Mouse (Mus musculus): ENCODE data around the gene Ube2j2.

Ube2j2 gene

GRCm38 (mm10) chr4:155963106-155963505 lies 19.5 kb downstream of the Ube2j2 start:
- DNase-seq (ENCODE audit: low spot score in 2 of 2), result no peak

- DNase-seq (ENCODE audit: low spot score in 2 of 2), result no peak
Measured at GRCm38 (mm10) chr4:155964396-155964795, 20.8 kb downstream of the Ube2j2 start.

GRCm38 (mm10) chr4:155969043-155969653 lies 25.5 kb downstream of the Ube2j2 start:
- DNase-seq (ENCODE audit: low spot score in 2 of 2), result no peak

GRCm38 (mm10) chr4:155970286-155970685 lies 26.7 kb downstream of the Ube2j2 start:
- DNase-seq (ENCODE audit: low spot score in 2 of 2), result no peak

DNA sequence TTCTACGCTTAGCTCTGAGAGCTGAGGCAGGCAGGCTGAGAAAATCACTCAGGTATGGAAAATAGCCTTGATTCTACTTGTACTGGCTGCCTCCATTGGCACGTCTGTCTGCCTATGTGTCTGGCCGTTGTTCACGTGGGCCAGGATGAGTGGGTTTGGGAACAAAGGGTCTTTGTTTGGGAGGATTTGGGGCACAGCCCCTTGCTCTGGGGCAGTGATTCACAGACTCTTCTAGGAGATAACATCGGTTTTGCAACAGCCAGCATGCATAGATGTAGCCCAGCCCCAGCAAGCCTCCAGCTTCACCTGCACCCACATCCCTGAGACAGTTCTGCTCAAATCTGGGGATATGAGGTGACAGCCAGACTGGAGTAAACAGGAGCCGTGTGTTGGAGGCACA lies 29.0 kb downstream of the Ube2j2 start:
- no peak for DNase-seq (ENCODE audit: low spot score in 2 of 2)

- no peak for DNase-seq (ENCODE audit: low spot score in 2 of 2)
Measured at GRCm38 (mm10) chr4:155973239-155973638, 29.6 kb downstream of the Ube2j2 start.

- DNase-seq (ENCODE audit: low spot score in 2 of 2), result no peak
Measured at GRCm38 (mm10) chr4:155981436-155982082, 37.9 kb downstream of the Ube2j2 start.

- no peak for DNase-seq (ENCODE audit: low spot score in 2 of 2)
Measured at GRCm38 (mm10) chr4:155983788-155984187, 40.2 kb downstream of the Ube2j2 start.

- no peak for DNase-seq (ENCODE audit: low spot score in 2 of 2)
Measured at GRCm38 (mm10) chr4:155991211-155991907, 47.7 kb downstream of the Ube2j2 start.

DNA sequence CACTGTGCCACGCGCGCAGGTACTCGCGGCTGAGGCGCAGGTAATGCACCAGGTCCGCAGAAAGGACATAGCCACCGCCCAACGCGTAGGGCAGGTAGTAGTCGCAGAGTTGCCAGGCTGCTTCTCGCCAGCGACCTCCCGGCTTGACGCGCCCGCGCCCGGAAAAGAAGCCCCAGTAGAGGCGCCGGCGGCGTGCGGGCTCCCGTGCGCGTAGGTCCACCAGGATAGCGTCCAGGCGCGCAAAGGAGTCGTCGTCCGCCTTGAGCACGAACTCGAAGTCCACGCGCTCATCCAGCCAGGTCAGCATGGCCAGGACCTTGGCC lies 48.2 kb downstream of the Ube2j2 start:
- no peak for DNase-seq (ENCODE audit: low spot score in 2 of 2)

DNA sequence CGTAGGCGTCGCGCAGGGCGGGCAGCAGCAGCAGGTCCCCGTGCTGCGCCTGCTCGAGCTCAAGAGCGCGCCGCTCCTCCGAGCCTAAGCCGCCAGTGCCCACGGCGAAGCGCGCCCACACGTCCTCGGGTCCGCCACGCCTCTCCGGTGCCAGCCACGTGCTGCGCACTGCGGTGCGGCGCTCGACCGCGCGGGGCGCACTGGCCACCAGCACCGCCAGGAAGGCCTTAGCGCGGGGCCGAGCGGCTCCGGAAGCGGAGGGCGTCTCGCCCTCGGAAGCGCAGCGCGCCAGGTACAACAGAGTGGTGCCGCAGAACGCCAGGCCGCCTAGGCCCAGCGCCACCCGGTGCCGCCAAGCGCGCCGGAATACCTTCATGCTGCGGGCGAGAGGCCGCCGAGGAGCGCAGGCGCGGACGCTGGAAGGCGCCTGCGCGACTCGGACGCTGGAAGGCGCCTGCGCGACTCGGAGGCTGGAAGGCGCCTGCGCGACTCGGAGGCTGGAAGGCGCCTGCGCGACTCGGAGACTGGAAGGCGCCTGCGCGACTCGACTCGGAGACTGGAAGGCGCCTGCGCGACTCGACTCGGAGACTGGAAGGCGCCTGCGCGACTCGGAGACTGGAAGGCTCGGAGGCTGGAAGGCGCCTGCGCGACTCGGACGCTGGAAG lies 48.7 kb downstream of the Ube2j2 start, which contains the start of the genes B3galt6 and Sdf4:
Gene B3galt6, minus strand, starts transcription at position 409 of the 665 bp plus-strand sequence.
Gene Sdf4, plus strand, starts transcription at position 632 of the 665 bp plus-strand sequence.
- peak; percentile 68 to 88 for DNase-seq (ENCODE audit: low spot score in 2 of 2)

DNA sequence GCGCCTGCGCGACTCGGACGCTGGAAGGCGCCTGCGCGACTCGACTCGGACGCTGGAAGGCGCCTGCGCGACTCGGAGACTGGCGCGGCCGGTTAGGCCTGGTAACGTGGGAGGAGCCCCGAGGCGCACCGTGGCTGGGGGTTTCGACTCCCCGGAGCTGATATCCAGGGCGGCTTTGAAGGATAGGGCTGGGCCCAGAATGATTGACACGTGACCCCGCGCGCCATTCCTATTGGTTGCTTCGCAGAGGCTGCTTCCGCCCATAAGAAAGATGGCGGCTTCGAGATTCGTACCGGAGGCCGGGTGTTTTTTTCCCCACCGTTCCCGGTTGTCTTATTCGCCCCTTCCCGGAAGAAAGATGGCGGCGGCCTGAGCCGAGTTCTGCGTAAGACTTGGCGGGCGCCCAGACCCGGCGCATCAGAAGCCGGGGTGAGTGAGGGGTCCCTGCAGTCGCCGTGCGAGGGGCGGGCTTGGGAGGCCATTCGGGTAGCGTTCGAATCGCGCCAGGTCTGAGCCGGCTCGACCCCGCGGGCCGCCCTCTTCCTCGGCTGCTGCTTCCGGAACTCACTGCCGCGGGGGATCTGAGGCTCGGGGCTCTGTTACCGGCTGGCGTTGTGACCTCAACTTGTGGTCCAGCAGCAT lies 49.4 kb downstream of the Ube2j2 start:
- DNase-seq (ENCODE audit: low spot score in 2 of 2), result peak; percentile 91 to 97

- DNase-seq (ENCODE audit: low spot score in 2 of 2), result no peak
Measured at GRCm38 (mm10) chr4:155993606-155994005, 50.0 kb downstream of the Ube2j2 start.

GRCm38 (mm10) chr4:156004109-156004508 lies 60.5 kb downstream of the Ube2j2 start:
- DNase-seq (ENCODE audit: low spot score in 2 of 2), result no peak

DNA sequence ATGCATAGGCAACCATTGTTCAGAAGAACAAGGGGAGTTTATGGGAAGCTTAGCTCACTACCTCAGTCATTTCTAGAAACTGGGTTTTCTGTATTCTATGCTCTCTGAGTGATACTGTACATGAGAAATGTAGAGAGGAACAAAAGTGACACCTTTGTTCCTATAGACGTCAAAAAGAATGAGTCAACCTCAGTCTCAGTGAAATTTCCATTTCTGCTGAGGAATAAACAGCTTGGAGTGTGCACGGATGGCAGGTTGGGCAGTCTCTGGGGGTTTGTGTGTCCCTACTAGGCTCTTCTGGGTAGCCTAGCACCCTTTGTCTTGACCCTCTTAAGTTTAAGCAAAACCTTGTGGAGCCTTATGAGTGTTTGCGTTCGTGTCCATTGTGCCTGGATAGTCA lies 64.7 kb downstream of the Ube2j2 start:
- no peak for DNase-seq (ENCODE audit: low spot score in 2 of 2)

Measured in cerebellum, postnatal 4 days (tissue).